Mouse (Mus musculus): ENCODE measurements around the gene Tmtc2.

DNA sequence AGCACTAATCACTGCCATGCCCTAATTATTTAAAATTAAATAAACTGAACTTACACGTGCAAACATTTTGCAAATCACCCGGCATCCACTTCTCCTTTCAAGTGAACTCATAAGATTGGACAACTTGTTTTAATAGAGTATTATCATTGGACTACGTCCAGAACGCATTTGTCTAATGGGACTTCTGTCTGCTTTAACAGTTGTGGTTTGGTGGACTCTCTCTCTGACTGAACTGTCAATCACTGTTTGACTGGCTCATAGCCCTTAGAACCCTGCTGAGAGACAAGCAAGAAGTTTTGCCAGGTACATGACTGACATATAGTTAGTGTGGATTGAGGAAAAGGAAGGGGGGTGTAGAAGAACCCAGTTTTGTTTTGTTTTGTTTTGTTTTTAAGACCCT lies 190.2 kb downstream of the Tmtc2 start:
- TF ChIP-seq POLR2AphosphoS2 (IDR thresholded peaks at IDR 0.05; ENCODE audit: insufficient read length, low read depth) (no peak), POLR2A (IDR thresholded peaks at IDR 0.05; ENCODE audit: insufficient read length, low read depth) (no peak), TCF12 (IDR thresholded peaks at IDR 0.05; ENCODE audit: insufficient read depth, poor library complexity, severe bottlenecking) (no peak), E2F4 (IDR thresholded peaks at IDR 0.05; ENCODE audit: insufficient read depth) (no peak), MYOG (IDR thresholded peaks at IDR 0.05; ENCODE audit: control insufficient read depth in 1 of 3, insufficient read depth in 1 of 3, insufficient read length in 2 of 3, low read depth in 2 of 3) (no peak), MYOD1 (IDR thresholded peaks at IDR 0.05; ENCODE audit: control insufficient read depth in 1 of 3, insufficient read length in 2 of 3, low read depth in 2 of 3) (no peak), MAX (IDR thresholded peaks at IDR 0.05; ENCODE audit: low read depth) (no peak), USF1 (IDR thresholded peaks at IDR 0.05; ENCODE audit: low read depth) (no peak)
